Mouse (Mus musculus): ENCODE measurements at regions not wholly inside any gene's neighbourhood (a gene's known extent, or its start where the extent isn't known, plus 50 kb on each side); places are given as distances from the start of the nearest gene placed in this dataset.
"Not testable (repeated sequence)": the region's sequence is repeated elsewhere in the genome, so short reads cannot be mapped to it uniquely, and the experiment has no call there.

- intact Hi-C loops (cut with DNase I), result no loop called here
Measured at GRCm38 (mm10) chr8:26731111-26731510, 246.0 kb upstream of the Zfp703 start.

DNA sequence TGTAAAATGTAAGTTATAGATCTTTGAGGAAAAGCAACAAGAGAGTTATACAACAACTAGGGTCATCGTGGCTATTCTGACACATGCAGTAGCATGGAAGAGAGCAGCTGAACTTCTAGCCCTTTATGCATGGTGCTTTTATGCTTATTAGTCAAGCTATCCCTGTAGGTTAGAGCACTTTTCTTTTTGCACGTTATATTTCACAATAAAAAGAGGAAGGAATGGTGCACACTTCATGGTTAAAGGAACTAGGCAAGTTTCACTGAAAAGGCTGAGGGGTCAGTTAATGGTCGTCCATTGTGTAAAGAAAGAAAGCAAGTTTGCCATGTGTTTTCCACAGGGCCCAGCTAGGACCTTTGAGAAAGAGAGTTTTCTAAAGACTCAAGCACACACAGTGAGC lies 232.7 kb upstream of the Zfp703 start:
- intact Hi-C loops (cut with DNase I), result no loop called here

DNA sequence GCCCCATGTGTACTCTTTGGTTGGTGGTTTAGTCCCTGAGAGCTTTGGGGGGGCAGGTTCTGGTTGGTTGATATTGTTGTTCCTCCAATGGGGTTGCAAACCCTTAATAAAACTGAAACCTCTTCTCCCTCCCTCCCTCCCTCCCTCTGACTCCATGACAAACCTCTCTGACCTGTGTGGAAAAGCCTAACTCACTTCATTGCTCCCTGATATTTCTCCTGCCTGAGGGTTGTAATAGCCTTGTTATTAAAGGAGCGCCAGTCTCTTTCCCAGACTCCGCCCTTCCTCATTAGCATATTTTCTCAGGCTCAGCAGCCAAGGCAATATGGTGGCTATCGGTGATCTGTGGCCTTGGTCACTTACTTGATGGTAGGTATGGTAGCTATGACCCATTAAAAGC lies 230.3 kb upstream of the Zfp703 start:
- intact Hi-C loops (cut with DNase I), result no loop called here

DNA sequence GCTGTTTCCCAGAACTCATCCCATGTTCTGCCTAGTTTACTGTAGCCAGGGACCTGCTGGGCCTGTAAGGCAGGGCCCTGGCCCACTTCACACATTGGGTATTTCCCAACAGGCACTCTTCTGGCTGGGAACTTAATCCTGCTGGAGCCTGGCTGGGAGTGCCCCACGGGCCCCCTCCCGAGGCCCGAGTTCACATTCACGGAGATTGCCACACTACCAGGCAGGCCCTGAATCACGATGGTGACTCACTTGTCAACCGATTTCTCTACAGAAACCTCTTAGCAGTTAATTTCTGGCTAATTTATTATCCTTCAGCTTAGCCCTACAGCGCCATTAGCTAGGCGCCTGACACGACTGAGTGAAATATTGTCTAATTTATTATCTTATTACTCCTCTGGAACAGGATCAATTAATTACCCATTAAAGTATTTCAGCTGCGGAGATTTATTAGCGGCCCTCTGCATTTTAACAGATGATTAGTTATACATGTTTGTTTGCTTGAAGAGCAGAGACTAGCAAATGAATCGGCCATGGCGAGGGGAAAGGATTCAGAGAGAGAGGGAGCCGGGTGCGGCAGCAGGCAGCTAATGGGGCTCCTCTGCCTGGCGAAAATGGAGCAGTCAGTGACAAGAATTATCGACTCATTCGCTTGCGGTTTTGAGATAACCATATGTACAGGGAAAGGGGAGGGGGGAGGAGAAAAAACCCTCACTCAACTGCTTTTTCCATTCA lies 229.7 kb upstream of the Zfp703 start:
- intact Hi-C loops (cut with DNase I), result no loop called here

DNA sequence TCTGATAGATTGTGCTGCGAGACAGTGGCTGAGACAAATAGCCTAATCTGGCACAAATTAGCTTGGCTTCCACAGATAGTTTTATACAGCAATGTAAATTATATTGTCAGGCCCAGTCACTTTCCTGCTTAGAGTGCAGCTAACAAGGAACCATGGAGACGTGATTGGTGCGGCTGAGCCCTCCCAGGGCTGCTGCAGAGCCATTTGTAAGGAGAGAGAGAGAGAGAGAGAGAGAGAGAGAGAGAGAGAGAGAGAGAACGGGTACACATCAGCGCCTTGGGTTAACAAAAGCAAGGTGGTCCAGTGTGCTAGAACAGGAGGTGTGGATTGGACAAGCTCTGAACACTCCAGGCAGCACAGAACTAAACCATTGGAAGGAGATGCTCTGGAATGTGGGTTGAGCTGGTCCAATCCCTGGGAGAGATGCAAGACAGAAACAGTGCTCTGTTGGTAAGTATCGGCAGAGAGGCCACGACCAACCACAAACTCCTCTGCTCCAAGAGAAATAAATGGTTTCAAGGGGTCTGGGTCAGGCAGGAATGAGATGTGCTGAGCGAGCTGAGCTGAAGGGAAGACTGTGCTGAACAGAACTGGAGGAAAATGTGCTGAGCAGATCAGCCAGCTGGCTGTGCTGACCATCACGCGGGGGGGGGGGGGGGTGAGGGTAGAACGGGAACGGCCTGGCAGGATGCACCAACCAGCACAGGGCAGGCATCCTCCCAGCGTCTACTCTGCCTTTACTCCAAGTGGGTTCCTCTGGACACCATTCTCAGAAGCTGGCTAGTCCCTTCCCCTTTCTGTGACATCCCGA lies 228.8 kb upstream of the Zfp703 start:
- intact Hi-C loops (cut with DNase I), result no loop called here

- intact Hi-C loops (cut with DNase I), result no loop called here
Measured at GRCm38 (mm10) chr8:26748972-26749291, 228.2 kb upstream of the Zfp703 start.

DNA sequence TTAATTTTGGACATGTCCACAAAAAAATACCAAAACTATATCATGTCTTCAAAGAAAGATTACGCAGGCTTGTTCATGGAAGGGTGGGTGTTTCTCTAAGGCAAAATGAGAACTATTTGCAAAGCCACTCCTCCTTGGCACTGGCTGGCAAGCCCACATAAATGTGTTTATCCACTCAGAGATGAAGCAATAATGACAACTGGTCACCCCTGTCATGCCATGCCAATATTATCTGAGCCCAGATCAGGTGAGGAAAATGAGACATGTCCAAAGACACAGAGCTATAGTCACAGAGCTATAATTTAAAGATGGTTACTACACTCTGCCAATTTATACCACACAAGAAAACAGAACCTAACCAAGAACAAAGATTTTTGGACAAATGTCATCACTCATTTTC lies 227.0 kb upstream of the Zfp703 start:
- intact Hi-C loops (cut with DNase I), result no loop called here

- intact Hi-C loops (cut with DNase I), result no loop called here
Measured at GRCm38 (mm10) chr8:26751651-26752050, 225.5 kb upstream of the Zfp703 start.

- intact Hi-C loops (cut with DNase I), result no loop called here
Measured at GRCm38 (mm10) chr8:26756452-26756851, 220.7 kb upstream of the Zfp703 start.

GRCm38 (mm10) chr8:26760726-26761125 lies 216.4 kb upstream of the Zfp703 start:
- intact Hi-C loops (cut with DNase I), result no loop called here

- intact Hi-C loops (cut with DNase I), result no loop called here
Measured at GRCm38 (mm10) chr8:26762942-26763778, 214.0 kb upstream of the Zfp703 start.

- intact Hi-C loops (cut with DNase I), result no loop called here
Measured at GRCm38 (mm10) chr8:26768474-26769229, 208.5 kb upstream of the Zfp703 start.

DNA sequence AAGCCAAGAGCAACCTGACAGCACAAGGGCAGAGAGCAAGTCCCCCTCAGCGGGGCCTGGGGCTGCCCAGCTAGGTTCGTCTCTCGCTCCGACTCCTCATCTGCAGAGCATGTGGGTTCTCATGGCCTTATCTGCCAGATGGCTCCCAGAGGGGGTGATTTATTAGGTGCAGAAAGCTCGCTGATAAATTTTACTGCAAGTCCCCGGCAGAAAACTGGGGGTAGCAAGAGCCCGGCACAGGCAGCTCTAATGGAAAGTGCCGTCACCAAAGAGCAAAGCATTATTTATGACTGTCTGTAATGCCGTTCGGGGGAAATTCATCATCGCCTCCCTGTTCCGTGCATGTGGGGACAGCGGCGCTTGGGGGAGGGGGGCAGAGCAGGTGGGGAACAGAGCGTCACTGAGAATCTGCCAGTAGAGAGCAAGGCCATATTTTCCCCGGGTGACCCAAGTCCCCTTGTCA lies 206.7 kb upstream of the Zfp703 start:
- intact Hi-C loops (cut with DNase I), result no loop called here

GRCm38 (mm10) chr8:26778917-26779537 lies 198.1 kb upstream of the Zfp703 start:
- intact Hi-C loops (cut with DNase I), result no loop called here

- intact Hi-C loops (cut with DNase I), result no loop called here
Measured at GRCm38 (mm10) chr8:26780515-26780914, 196.6 kb upstream of the Zfp703 start.

DNA sequence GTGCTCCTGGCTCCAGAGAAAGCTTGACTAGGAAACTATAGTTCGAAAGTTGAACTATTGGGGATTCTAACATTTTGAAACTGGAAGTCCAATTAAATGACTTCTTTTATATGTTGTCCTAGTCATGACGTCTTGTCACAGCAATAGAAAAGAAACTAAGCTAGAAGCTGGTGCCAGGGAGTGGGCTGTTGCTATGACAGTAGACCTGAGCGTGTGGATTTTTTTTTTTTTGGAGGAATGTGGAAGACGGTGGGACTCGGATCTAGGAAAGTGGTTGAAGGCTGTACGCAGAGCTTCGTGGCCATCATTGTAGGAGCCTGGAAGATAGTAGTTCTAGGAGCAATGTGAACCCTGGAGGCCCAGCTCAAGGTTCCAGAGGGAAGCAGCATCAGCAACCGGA lies 194.2 kb upstream of the Zfp703 start:
- intact Hi-C loops (cut with DNase I), result not testable (repeated sequence)

DNA sequence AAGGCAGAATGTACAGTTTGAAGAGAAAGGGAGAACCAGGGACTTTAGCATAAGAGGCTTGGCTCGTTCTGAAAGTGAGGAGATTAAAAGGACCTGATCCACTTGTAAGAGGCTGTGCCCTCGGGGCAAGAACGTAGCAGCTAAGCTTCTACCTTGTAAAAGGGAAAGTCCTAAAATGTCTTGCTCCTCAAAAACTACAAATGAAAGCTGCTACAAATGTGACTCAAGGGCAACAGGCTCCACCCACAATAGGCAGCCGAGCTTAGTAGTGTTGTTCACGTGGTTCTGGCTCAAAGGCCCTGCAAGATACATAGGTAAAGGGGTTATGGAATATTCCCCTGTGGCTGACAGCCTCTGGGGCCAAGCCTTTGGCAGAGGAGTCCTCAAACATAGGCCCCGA lies 192.7 kb upstream of the Zfp703 start:
- intact Hi-C loops (cut with DNase I), result no loop called here

GRCm38 (mm10) chr8:26791795-26792194 lies 185.3 kb upstream of the Zfp703 start:
- intact Hi-C loops (cut with DNase I), result no loop called here

GRCm38 (mm10) chr8:26793606-26794292 lies 183.4 kb upstream of the Zfp703 start:
- intact Hi-C loops (cut with DNase I), result no loop called here

DNA sequence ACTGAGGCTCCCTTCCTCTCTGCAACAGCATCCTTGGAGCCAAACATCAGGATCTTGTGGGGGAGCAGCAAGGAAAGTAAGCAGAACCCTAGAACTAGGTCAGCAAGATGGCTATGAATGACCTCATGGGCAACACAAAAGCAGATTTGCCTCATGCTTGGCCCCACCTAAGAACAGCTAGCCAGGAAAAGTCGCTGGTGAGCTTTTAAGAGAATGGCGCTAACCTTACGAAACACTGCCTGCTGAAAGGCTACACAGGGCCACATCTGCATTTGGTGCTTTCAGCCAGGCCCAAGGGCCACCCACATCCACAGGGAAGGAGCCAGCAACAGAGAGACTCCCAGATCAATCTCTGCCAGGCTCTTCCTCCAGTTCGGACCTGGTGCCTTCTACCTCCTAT lies 182.7 kb upstream of the Zfp703 start:
- intact Hi-C loops (cut with DNase I), result no loop called here

All from adrenal gland (tissue).